Mouse (Mus musculus) regulatory T cell (primary cell): ENCODE measurements at regions not wholly inside any gene's neighbourhood (a gene's known extent, or its start where the extent isn't known, plus 50 kb on each side); places are given as distances from the start of the nearest gene placed in this dataset.

Source experiments
- in situ Hi-C: fragments of 300-600 bp; cut with MboI, MseI; formaldehyde crosslinking; loops from one replicate; pipeline ENCODE4 v1.15.1; 2025; ENCODE audit warnings: high pct_unique_total_duplicates

DNA sequence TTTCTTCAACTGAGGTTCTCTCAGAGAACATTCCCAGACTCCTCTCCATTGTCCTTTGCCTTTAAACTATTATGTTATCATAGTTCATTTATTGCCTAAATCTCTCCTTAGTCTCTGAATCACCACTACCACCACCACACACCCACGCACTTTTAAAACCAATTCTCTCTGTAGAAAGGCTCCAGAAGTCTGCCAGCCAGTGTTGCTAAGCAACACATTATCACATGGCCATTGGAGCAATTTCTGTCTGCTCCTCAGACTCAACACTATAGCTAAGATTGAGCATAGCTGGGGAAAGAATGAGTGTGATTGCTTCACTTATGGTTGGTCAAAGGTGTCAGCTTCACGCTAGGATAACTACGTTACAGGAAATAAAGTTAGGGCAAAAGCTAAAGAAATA, 59.3 kb downstream of the Trap1a start:
- in situ Hi-C loops, result no loop called here

DNA sequence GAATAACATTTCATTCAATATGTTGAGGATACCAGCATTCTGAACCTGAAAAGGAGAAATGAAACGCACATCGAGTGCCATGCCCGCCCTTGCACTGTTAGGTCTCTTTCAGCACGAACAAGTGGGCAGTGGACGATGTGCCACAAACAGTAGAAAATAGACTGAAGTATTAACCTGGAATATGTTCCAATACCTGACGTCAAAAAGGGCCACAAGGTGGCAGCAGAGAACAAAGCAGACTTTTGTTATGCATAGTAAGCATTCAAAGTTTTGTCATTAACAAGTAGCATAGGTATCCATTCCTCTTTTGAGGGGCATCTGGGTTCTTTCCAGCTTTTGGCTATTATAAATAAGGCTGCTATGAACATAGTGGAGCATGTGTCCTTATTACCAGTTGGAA, 63.5 kb upstream of the D330045A20Rik start:
- in situ Hi-C loops, result no loop called here

DNA sequence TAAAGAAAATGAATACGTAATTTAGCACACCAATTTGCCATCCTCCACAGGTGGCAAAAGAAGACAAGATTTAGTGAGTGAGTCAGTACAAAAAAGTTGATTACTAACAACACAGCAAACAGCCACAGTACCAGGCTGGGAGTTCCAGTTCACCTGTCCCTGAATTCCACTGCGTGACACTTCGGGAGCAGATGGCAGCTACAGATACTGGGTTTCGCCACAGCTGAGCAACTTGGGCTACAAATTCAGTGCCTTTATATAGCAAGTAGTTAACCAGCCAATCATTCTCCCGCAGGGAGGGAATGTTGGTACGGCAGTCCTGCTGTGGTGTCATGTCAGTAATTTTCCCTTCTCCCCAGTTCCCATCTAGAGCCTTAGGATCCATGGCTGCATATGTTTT, 60.3 kb upstream of the D330045A20Rik start:
- in situ Hi-C loops, result loop anchor here (5.0 kb wide), 1 partner anchor 247 kb away; no protein-coding TSS in a partner anchor

DNA sequence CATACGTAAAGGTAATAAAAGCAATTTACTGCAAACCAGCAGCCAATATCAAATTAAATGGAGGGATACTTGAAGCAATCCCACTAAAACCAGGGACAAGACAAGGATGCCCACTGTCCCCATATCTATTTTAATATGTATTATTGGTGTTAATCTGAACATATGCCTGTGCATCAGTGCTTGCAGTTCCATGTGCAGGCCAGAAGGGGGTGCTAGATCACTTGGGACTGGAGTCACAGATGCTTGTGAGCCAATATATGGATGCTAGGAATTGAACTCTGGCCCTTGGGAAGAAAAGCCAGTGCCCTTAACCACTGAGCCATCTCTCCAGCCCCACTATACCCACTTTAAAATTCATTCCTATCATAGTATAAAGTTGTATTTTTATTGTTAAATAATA, 55.9 kb upstream of the D330045A20Rik start:
- in situ Hi-C loops, result loop anchor here (5.0 kb wide), 1 partner anchor 243 kb away; no protein-coding TSS in a partner anchor
